Mouse (Mus musculus) lung, adult 2 months (tissue): ENCODE measurements at regions not wholly inside any gene's neighbourhood (a gene's known extent, or its start where the extent isn't known, plus 50 kb on each side); places are given as distances from the start of the nearest gene placed in this dataset.

ENCODE experiments used
- CTCF ChIP-seq: fragments of 200-500 bp; IDR thresholded peaks from 2 replicates; pipeline ENCODE4 v1.5.1; 2011; ENCODE audit warnings: mild to moderate bottlenecking, low read length, control low read depth; ENCODE audit not compliant: insufficient read depth
- POLR2A ChIP-seq: fragments of 200-500 bp; IDR thresholded peaks from 2 replicates; pipeline ENCODE4 v1.6.1; 2011; ENCODE audit warnings: low read depth, mild to moderate bottlenecking, control low read depth, low read length, borderline replicate concordance; ENCODE audit errors: extremely low read depth

DNA sequence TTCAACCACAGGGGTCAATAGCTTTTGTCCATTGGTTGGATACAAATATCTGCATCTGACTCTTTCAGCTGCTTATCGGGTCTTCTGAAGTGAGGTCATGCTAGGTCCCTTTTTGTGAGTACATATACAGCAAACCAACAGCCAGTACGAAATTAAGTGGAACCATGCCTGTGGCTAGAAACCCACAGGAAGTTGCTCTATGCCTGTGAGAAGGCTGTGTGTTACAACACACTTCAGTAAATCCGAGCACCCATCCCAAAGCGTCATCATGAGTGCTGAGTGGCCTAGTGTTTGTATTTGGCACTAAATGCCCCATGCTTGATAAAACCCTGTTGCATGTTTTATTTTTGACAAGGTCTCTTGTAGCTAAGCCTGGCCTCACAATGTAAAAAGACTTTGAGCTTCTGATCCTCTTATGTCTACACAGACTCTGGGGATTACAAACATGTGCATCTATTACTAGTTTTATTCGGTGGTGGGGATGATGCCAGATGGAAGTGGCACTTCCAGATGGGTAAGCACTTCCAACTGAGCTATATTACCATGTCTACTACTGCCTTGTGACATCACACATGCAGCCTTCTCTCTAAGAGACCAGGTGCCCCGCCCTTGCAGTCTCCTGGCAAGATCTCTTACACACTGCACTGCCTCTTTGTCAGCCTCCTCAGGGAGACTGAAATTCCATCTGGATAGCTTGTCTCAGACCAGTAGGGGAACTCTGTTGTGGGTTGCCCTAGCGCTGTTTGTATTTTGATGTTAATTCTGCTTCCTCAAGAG lies 117.3 kb downstream of the Ankrd16 start:
- TF ChIP-seq POLR2A (no peak), CTCF (no peak)
